Mouse (Mus musculus) midbrain, embryonic 13.5 days (tissue): Measurements from ENCODE around the gene Fuz. TPM values are rescaled to one million over a fixed set of nuclear protein-coding genes. Genes with fewer than 3 reads are reported as not detected.

Experiments
- ATAC-seq: fragments of 200-750 bp; cut with Nextera tagmentation; 2 replicates; pipeline ENCODE4 v1.8.0; 2017; ENCODE audit warnings: mild to moderate bottlenecking, moderate TSS enrichment, moderate library complexity
- H3K27ac ChIP-seq: fragments of 300-500 bp; sonication (generic); 2 replicates; pipeline ENCODE4 v1.5.1; 2015; ENCODE audit warnings: inconsistent platforms, mild to moderate bottlenecking, moderate library complexity
- H3K27me3 ChIP-seq: fragments of 300-500 bp; sonication (generic); 2 replicates; pipeline ENCODE4 v1.6.1; 2015; ENCODE audit warnings: mild to moderate bottlenecking, inconsistent platforms
- H3K36me3 ChIP-seq: fragments of 300-500 bp; sonication (generic); 2 replicates; pipeline ENCODE4 v1.6.1; 2015; ENCODE audit warnings: mild to moderate bottlenecking, inconsistent platforms
- H3K4me1 ChIP-seq: fragments of 300-500 bp; sonication (generic); replicated peaks from 2 replicates; pipeline ENCODE4 v1.6.1; 2015; ENCODE audit warnings: inconsistent platforms
- H3K4me2 ChIP-seq: fragments of 300-500 bp; sonication (generic); replicated peaks from 2 replicates; pipeline ENCODE4 v1.6.1; 2015; ENCODE audit warnings: moderate library complexity, mild to moderate bottlenecking, inconsistent platforms
- H3K4me3 ChIP-seq: fragments of 300-500 bp; sonication (generic); replicated peaks from 2 replicates; pipeline ENCODE4 v1.5.1; 2015; ENCODE audit warnings: mild to moderate bottlenecking, inconsistent platforms
- H3K9ac ChIP-seq: fragments of 300-500 bp; sonication (generic); replicated peaks from 2 replicates; pipeline ENCODE4 v1.6.1; 2015; ENCODE audit warnings: mild to moderate bottlenecking, inconsistent platforms
- H3K9me3 ChIP-seq: fragments of 300-500 bp; sonication (generic); 2 replicates; pipeline ENCODE4 v1.6.1; 2016; ENCODE audit warnings: mild to moderate bottlenecking, inconsistent platforms
- WGBS: fragments of 180-500 bp; shearing (Covaris S2); methylation state at CpG from one replicate; pipeline ENCODE4 v1.1.7; 2015; 5-methylcytosine and 5-hydroxymethylcytosine counted together
- polyA plus RNA-seq: library from polyadenylated mRNA; unstranded; fragments of >200 nt; fragmentation: Nextera tagmentation; extraction: Ambion mirVana; gene quantifications from 2 replicates; pipeline ENCODE4 v1.2.1, GENCODE M21; 2015

Fuz gene
- polyA plus RNA-seq, 1 experiment from 2014 or later = 26.9 TPM

GRCm38 (mm10) chr7:44895206-44895592 is 680 bp upstream of the Fuz start:
- H3K4me1 ChIP-seq = peaks cover 68% of the 10 kb centered on the region
- peak overlapping the region; percentile 28; the same call in 1 of the 2 replicates for H3K9ac ChIP-seq
- H3K36me3 ChIP-seq = peaks cover 23% of the 10 kb centered on the region
- peak overlapping the region; percentile 95 for H3K27ac ChIP-seq
- 23% methylated on average over 7 of the region's 7 CpGs for WGBS
- H3K9me3 ChIP-seq = no peaks in the 10 kb centered on the region
- peak overlapping the region; percentile 56 for H3K4me3 ChIP-seq
- no peak; the same call in 1 of the 2 replicates for ATAC-seq
- no peaks in the 10 kb centered on the region for H3K27me3 ChIP-seq
- peak overlapping the region; percentile 82 for H3K4me2 ChIP-seq

DNA sequence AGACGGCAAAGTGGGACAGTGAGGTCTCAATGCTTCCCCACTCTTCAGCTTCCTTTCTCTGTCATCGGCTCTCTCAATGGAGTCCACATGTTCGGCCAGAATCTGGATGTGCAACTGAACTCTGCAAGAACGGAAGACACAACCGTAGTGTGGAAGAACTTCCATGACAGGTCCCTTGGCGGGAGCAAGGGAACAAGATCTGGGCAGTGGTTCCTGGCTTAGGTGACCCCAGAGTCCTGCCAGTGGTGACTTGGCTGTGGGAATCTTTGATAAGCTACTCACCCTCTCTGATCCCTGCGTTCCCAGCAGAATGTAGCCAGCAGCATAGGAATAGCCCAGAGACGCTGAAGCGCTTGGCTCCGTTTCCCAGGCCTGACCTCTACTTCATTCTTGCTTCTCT is 620 bp downstream of the Fuz start:
- Histone ChIP-seq H3K27me3 (no peaks in the 10 kb centered on the region), H3K4me3 (peak overlapping the region; percentile 56), H3K4me2 (peak overlapping the region; percentile 82), H3K36me3 (peaks cover 28% of the 10 kb centered on the region), H3K27ac (peak overlapping the region; percentile 95), H3K9me3 (no peaks in the 10 kb centered on the region), H3K9ac (peak overlapping the region; percentile 71), H3K4me1 (peaks cover 68% of the 10 kb centered on the region)
- WGBS = 27% methylated on average over 10 of the region's 10 CpGs
- no peak for ATAC-seq

DNA sequence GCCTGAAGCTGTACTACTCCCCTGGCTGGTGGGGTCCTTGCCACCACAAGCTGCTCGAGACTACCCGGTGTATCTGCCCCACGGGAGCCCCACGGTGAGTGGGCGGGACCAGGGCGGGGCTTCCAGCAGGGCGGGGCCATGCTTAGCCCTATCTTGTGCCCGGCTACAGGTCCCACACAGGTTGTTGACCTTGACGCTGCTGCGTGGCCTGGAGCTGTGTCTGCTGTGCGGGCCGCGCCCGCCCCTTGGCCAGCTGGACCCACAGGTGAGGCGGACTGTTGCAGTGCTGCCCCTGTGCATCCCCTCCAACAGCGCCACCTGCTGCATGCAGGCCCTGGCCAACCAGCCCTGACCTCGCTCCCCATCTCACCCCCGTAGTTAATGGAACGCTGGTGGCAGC is 2.7 kb downstream of the Fuz start:
- H3K9me3 ChIP-seq = no peaks in the 10 kb centered on the region
- H3K27me3 ChIP-seq = no peaks in the 10 kb centered on the region
- no peak overlapping the region for H3K27ac ChIP-seq
- peak overlapping the region; percentile 39; the same call in 1 of the 2 replicates for H3K9ac ChIP-seq
- H3K4me3 ChIP-seq = no peak overlapping the region
- peaks cover 49% of the 10 kb centered on the region for H3K36me3 ChIP-seq
- WGBS = 44% methylated on average over 19 of the region's 19 CpGs
- peaks cover 63% of the 10 kb centered on the region for H3K4me1 ChIP-seq
- no peak for ATAC-seq
- 0 out of 2 replicates have a peak overlapping the region, but pooled peaks have one; percentile 20 for H3K4me2 ChIP-seq

GRCm38 (mm10) chr7:44900632-44901031 is 4.8 kb downstream of the Fuz start:
- Histone ChIP-seq H3K9ac (0 out of 2 replicates have a peak overlapping the region, but pooled peaks have one; percentile 14), H3K4me3 (no peak overlapping the region), H3K27ac (peak overlapping the region; percentile 36; the same call in 1 of the 2 replicates), H3K9me3 (no peaks in the 10 kb centered on the region), H3K4me2 (no peak overlapping the region), H3K27me3 (no peaks in the 10 kb centered on the region), H3K4me1 (peaks cover 46% of the 10 kb centered on the region), H3K36me3 (peaks cover 69% of the 10 kb centered on the region)
- 83% methylated on average over 11 of the region's 11 CpGs for WGBS
- no peak for ATAC-seq

- 14% methylated on average over 21 of the region's 21 CpGs for WGBS
- Histone ChIP-seq H3K27ac (peak overlapping the region; percentile 47; the same call in 1 of the 2 replicates), H3K9me3 (no peaks in the 10 kb centered on the region), H3K4me1 (peaks cover 44% of the 10 kb centered on the region), H3K4me3 (peak overlapping the region; percentile 18), H3K4me2 (peak overlapping the region; percentile 46), H3K36me3 (peaks cover 76% of the 10 kb centered on the region), H3K9ac (peak overlapping the region; percentile 49), H3K27me3 (no peaks in the 10 kb centered on the region)
- ATAC-seq = peak; percentile 31; the same call in 1 of the 2 replicates
Observed at GRCm38 (mm10) chr7:44901230-44901722, 5.4 kb downstream of the Fuz start.

- WGBS = 92% methylated on average over 20 of the region's 20 CpGs
- H3K4me2 ChIP-seq = no peak overlapping the region
- H3K27ac ChIP-seq = no peak overlapping the region
- no peaks in the 10 kb centered on the region for H3K27me3 ChIP-seq
- H3K36me3 ChIP-seq = peaks cover 98% of the 10 kb centered on the region
- no peak overlapping the region for H3K4me3 ChIP-seq
- peaks cover 15% of the 10 kb centered on the region for H3K4me1 ChIP-seq
- ATAC-seq = no peak
- H3K9me3 ChIP-seq = no peaks in the 10 kb centered on the region
- H3K9ac ChIP-seq = no peak overlapping the region
Observed at GRCm38 (mm10) chr7:44905430-44905829, 9.6 kb downstream of the Fuz start.

- 91% methylated on average over 15 of the region's 15 CpGs for WGBS
- Histone ChIP-seq H3K36me3 (peaks cover 98% of the 10 kb centered on the region), H3K4me2 (no peak overlapping the region), H3K9ac (no peak overlapping the region), H3K27ac (no peak overlapping the region), H3K27me3 (no peaks in the 10 kb centered on the region), H3K9me3 (no peaks in the 10 kb centered on the region), H3K4me1 (no peaks in the 10 kb centered on the region), H3K4me3 (no peak overlapping the region)
- ATAC-seq = no peak
Observed at GRCm38 (mm10) chr7:44908706-44909476, 13.0 kb downstream of the Fuz start.

GRCm38 (mm10) chr7:44914396-44914795 is 18.5 kb downstream of the Fuz start:
- H3K4me3 ChIP-seq = no peak overlapping the region
- ATAC-seq = no peak
- WGBS = 95% methylated on average over 2 of the region's 2 CpGs
- no peaks in the 10 kb centered on the region for H3K4me1 ChIP-seq
- no peak overlapping the region for H3K27ac ChIP-seq
- no peaks in the 10 kb centered on the region for H3K27me3 ChIP-seq
- no peak overlapping the region for H3K4me2 ChIP-seq
- H3K36me3 ChIP-seq = peaks cover 82% of the 10 kb centered on the region
- H3K9me3 ChIP-seq = no peaks in the 10 kb centered on the region
- no peak overlapping the region for H3K9ac ChIP-seq

- Histone ChIP-seq H3K27ac (no peak overlapping the region), H3K9me3 (no peaks in the 10 kb centered on the region), H3K36me3 (peaks cover 82% of the 10 kb centered on the region), H3K4me1 (no peaks in the 10 kb centered on the region), H3K9ac (no peak overlapping the region), H3K4me2 (no peak overlapping the region), H3K4me3 (no peak overlapping the region), H3K27me3 (no peaks in the 10 kb centered on the region)
- no peak for ATAC-seq
- 96% methylated on average over 9 of the region's 9 CpGs for WGBS
Observed at GRCm38 (mm10) chr7:44915314-44915713, 19.4 kb downstream of the Fuz start.

DNA sequence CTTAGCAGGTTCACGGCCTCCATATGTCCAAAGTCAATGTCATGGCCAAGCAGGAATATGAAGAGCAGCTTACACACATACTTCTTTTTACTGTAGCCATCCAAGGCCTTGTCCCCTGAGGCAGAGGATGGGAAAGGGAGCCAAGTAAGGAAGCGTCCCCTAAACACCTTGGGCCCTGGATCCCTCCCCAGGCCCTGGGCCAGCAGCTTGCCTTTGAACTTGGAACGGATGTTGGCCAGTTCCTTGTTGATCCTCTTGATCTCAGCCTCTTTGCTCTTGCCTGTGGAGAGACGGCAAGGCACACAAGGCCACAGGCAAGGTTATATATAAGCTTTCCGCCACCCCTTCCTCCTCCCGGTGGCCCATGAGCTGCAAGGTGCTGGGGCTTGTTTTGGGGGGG is 20.3 kb downstream of the Fuz start:
- Histone ChIP-seq H3K27ac (no peak overlapping the region), H3K9me3 (no peaks in the 10 kb centered on the region), H3K4me3 (no peak overlapping the region), H3K4me1 (no peaks in the 10 kb centered on the region), H3K36me3 (peaks cover 75% of the 10 kb centered on the region), H3K9ac (no peak overlapping the region), H3K27me3 (no peaks in the 10 kb centered on the region), H3K4me2 (no peak overlapping the region)
- WGBS = 90% methylated on average over 6 of the region's 6 CpGs
- ATAC-seq = no peak

GRCm38 (mm10) chr7:44916881-44917280 is 21.0 kb downstream of the Fuz start:
- H3K27ac ChIP-seq = no peak overlapping the region
- no peaks in the 10 kb centered on the region for H3K27me3 ChIP-seq
- no peak overlapping the region for H3K4me2 ChIP-seq
- H3K4me1 ChIP-seq = no peaks in the 10 kb centered on the region
- H3K4me3 ChIP-seq = no peak overlapping the region
- ATAC-seq = no peak
- 97% methylated on average over 4 of the region's 4 CpGs for WGBS
- H3K9ac ChIP-seq = no peak overlapping the region
- H3K9me3 ChIP-seq = no peaks in the 10 kb centered on the region
- H3K36me3 ChIP-seq = peaks cover 73% of the 10 kb centered on the region

- Histone ChIP-seq H3K4me2 (no peak overlapping the region), H3K4me3 (no peak overlapping the region), H3K9me3 (no peaks in the 10 kb centered on the region), H3K36me3 (peaks cover 74% of the 10 kb centered on the region), H3K9ac (no peak overlapping the region), H3K4me1 (no peaks in the 10 kb centered on the region), H3K27ac (no peak overlapping the region), H3K27me3 (no peaks in the 10 kb centered on the region)
- WGBS = 91% methylated on average over 3 of the region's 3 CpGs
- no peak for ATAC-seq
Observed at GRCm38 (mm10) chr7:44918219-44918618, 22.3 kb downstream of the Fuz start.
